26 mouse cellular contexts compared by ENCODE assay signal in genomic region chr13:25150861-25151260, GRCm38 (mm10).
A peak's percentile ranks its signal among the peaks of the same experiment; 100 is the strongest.
DNase-seq lines count a peak whose midpoint lies in the region; ATAC-seq and TF ChIP-seq lines count a peak whose summit lies in the region.
"Had no signal": no experiment of that assay in that cellular context is flagged by ENCODE, and none has a peak within 500 bp of the region (broad histone marks: within the 10 kb centered on the region; RNA-seq: fewer than 3 reads in every experiment).

No protein-coding gene starts in this region.

- H3K4me2 ChIP-seq in forebrain, embryonic 15.5 days (replicated peaks) = no peak overlapping the region
- H3K4me2 ChIP-seq in forebrain, embryonic 11.5 days (ENCODE audit: low read depth, low read length, severe bottlenecking) = no peak overlapping the region
- no peak overlapping the region for H3K4me2 ChIP-seq in midbrain, postnatal 0 days (ENCODE audit: low read depth, low read length, poor library complexity, severe bottlenecking)
- no peak overlapping the region for H3K4me2 ChIP-seq in midbrain, embryonic 13.5 days (replicated peaks)
- H3K4me2 ChIP-seq: embryonic facial prominence, embryonic 13.5 days; hindbrain, embryonic 12.5 days; liver, embryonic 13.5 days; neural tube, embryonic 12.5 days had no signal

- H3K4me1 ChIP-seq in forebrain, embryonic 15.5 days = peaks cover 10% of the 10 kb centered on the region
- no peaks in the 10 kb centered on the region for H3K4me1 ChIP-seq in forebrain, embryonic 11.5 days (replicated peaks; ENCODE audit: control insufficient read depth, insufficient read depth, low read length)
- H3K4me1 ChIP-seq in midbrain, postnatal 0 days (ENCODE audit: insufficient read depth, low read length) = no peaks in the 10 kb centered on the region
- H3K4me1 ChIP-seq in midbrain, embryonic 13.5 days (replicated peaks) = peaks cover 4% of the 10 kb centered on the region; the same call in 1 of the 2 replicates
- H3K4me1 ChIP-seq: embryonic facial prominence, embryonic 13.5 days; hindbrain, embryonic 12.5 days; liver, embryonic 13.5 days; neural tube, embryonic 12.5 days had no signal

- 10% methylated on average over 4 of the region's 4 CpGs for WGBS in forebrain, embryonic 15.5 days
- WGBS in forebrain, embryonic 11.5 days = 25% methylated on average over 4 of the region's 4 CpGs
- WGBS in midbrain, postnatal 0 days = 26% methylated on average over 4 of the region's 4 CpGs
- 32% methylated on average over 4 of the region's 4 CpGs for WGBS in midbrain, embryonic 13.5 days

- no peak for DNase-seq in forebrain, embryonic 11.5 days (ENCODE audit: low spot score)
- peak; percentile 50 for DNase-seq in midbrain, postnatal 0 days (ENCODE audit: low spot score)
- peak; percentile 76 for DNase-seq in kidney, adult 9 months
- DNase-seq in kidney, postnatal 4 days = peak; percentile 26 to 49
- no peak for DNase-seq in gastrocnemius, adult 18-20 months (ENCODE audit: low spot score)
- DNase-seq in adrenal gland, postnatal 10 days = no peak
- DNase-seq: adrenal gland, postnatal 14 days; B cell, adult 2 months; cerebellum, adult 11-12 months; heart, adult 18-20 months; liver, embryonic 13.5 days; lung, adult 2 months; lung, postnatal 14 days; right cerebral cortex, postnatal 25 days; spleen, adult 18-20 months had no signal

- H3K4me3 ChIP-seq in forebrain, embryonic 15.5 days = no peak overlapping the region
- H3K4me3 ChIP-seq in forebrain, embryonic 11.5 days (ENCODE audit: low read depth, low read length) = no peak overlapping the region
- no peak overlapping the region for H3K4me3 ChIP-seq in midbrain, postnatal 0 days (ENCODE audit: low read depth, low read length)
- H3K4me3 ChIP-seq in midbrain, embryonic 13.5 days (replicated peaks) = no peak overlapping the region
- H3K4me3 ChIP-seq: embryonic facial prominence, embryonic 13.5 days; erythroblast, embryonic 14.5 days; hindbrain, embryonic 12.5 days; left cerebral cortex, adult 2 months; liver, embryonic 13.5 days; neural tube, embryonic 12.5 days had no signal

- H3K9ac ChIP-seq in forebrain, embryonic 15.5 days (replicated peaks) = no peak overlapping the region
- no peak overlapping the region for H3K9ac ChIP-seq in forebrain, embryonic 11.5 days (ENCODE audit: low read length)
- H3K9ac ChIP-seq in midbrain, postnatal 0 days (replicated peaks; ENCODE audit: low read length, poor library complexity, severe bottlenecking) = no peak overlapping the region
- H3K9ac ChIP-seq in midbrain, embryonic 13.5 days (replicated peaks) = no peak overlapping the region
- H3K9ac ChIP-seq: embryonic facial prominence, embryonic 13.5 days; heart, embryonic 13.5 days; hindbrain, embryonic 12.5 days; liver, embryonic 13.5 days; neural tube, embryonic 12.5 days had no signal

- H3K36me3 ChIP-seq in forebrain, embryonic 15.5 days = no peaks in the 10 kb centered on the region
- no peaks in the 10 kb centered on the region for H3K36me3 ChIP-seq in forebrain, embryonic 11.5 days (ENCODE audit: control insufficient read depth, insufficient read depth, low read length)
- no peaks in the 10 kb centered on the region for H3K36me3 ChIP-seq in midbrain, postnatal 0 days (ENCODE audit: insufficient read depth, low read length)
- no peaks in the 10 kb centered on the region for H3K36me3 ChIP-seq in midbrain, embryonic 13.5 days
- H3K36me3 ChIP-seq: embryonic facial prominence, embryonic 13.5 days; G1E; heart, embryonic 13.5 days; hindbrain, embryonic 12.5 days; liver, embryonic 13.5 days; neural tube, embryonic 12.5 days had no signal

- peak; percentile 63; the same call in 1 of the 2 replicates for ATAC-seq in forebrain, embryonic 15.5 days (replicated peaks)
- ATAC-seq in forebrain, embryonic 11.5 days (replicated peaks; ENCODE audit: low FRiP score) = no peak
- ATAC-seq in midbrain, postnatal 0 days (ENCODE audit: low FRiP score) = no peak
- no peak for ATAC-seq in midbrain, embryonic 13.5 days
- ATAC-seq: inflammation-experienced regulatory T-cells, adult 6 months had no signal

- no peaks in the 10 kb centered on the region for H3K27me3 ChIP-seq in forebrain, embryonic 15.5 days
- no peaks in the 10 kb centered on the region for H3K27me3 ChIP-seq in forebrain, embryonic 11.5 days (ENCODE audit: control insufficient read depth, insufficient read depth, low read length)
- no peaks in the 10 kb centered on the region for H3K27me3 ChIP-seq in midbrain, postnatal 0 days (ENCODE audit: insufficient read depth, low read length)
- H3K27me3 ChIP-seq in midbrain, embryonic 13.5 days = no peaks in the 10 kb centered on the region
- H3K27me3 ChIP-seq: CH12.LX; embryonic facial prominence, embryonic 13.5 days; heart, embryonic 13.5 days; hindbrain, embryonic 12.5 days; liver, embryonic 13.5 days; neural tube, embryonic 12.5 days had no signal

- TF ChIP-seq CTCF in midbrain, postnatal 0 days (IDR thresholded peaks at IDR 0.05) = no peak

- no peaks in the 10 kb centered on the region for H3K9me3 ChIP-seq in forebrain, embryonic 15.5 days
- no peaks in the 10 kb centered on the region for H3K9me3 ChIP-seq in forebrain, embryonic 11.5 days (ENCODE audit: control insufficient read depth, low read length)
- H3K9me3 ChIP-seq in midbrain, postnatal 0 days (ENCODE audit: low read length) = no peaks in the 10 kb centered on the region
- no peaks in the 10 kb centered on the region for H3K9me3 ChIP-seq in midbrain, embryonic 13.5 days
- H3K9me3 ChIP-seq: embryonic facial prominence, embryonic 13.5 days; G1E; heart, embryonic 13.5 days; hindbrain, embryonic 12.5 days; liver, embryonic 13.5 days; neural tube, embryonic 12.5 days had no signal

- no peak overlapping the region for H3K27ac ChIP-seq in forebrain, embryonic 15.5 days (replicated peaks)
- no peak overlapping the region for H3K27ac ChIP-seq in forebrain, embryonic 11.5 days (ENCODE audit: low read depth, low read length)
- no peak overlapping the region for H3K27ac ChIP-seq in midbrain, postnatal 0 days (ENCODE audit: low read depth, low read length)
- no peak overlapping the region for H3K27ac ChIP-seq in midbrain, embryonic 13.5 days
- H3K27ac ChIP-seq: embryonic facial prominence, embryonic 13.5 days; heart, embryonic 13.5 days; hindbrain, embryonic 12.5 days; left cerebral cortex, adult 2 months; liver, embryonic 13.5 days; neural tube, embryonic 12.5 days had no signal

Comparison
In these comparisons a context has a peak if more than half of its experiments do, and no peak if none do; other contexts are left out.
1. DNase-seq: peak in midbrain, postnatal 0 days (single experiment), kidney, adult 9 months (single experiment) and kidney, postnatal 4 days (2 of 2); none in forebrain, embryonic 11.5 days (single experiment), gastrocnemius, adult 18-20 months (single experiment) and adrenal gland, postnatal 10 days (single experiment).